Mouse (Mus musculus) CH12.LX (cell line): ENCODE measurements around the gene Slc25a10. TPM values are rescaled to one million over a fixed set of nuclear protein-coding genes. Genes with fewer than 3 reads are reported as not detected.
A peak's percentile ranks its signal among the peaks of the same experiment; 100 is the strongest.

ENCODE experiments used
- DNase-seq: peaks from one replicate; pipeline ENCODE4 v3.0.0-alpha.2; 2013; ENCODE audit errors: extremely low read depth
- H3K27ac ChIP-seq: 2 replicates; pipeline ENCODE4 v1.5.1; 2012; ENCODE audit warnings: low read depth, mild to moderate bottlenecking, control low read depth, moderate library complexity; ENCODE audit not compliant: insufficient read depth
- H3K27me3 ChIP-seq: replicated peaks from 2 replicates; pipeline ENCODE3; 2012; ENCODE audit warnings: inconsistent platforms
- H3K36me3 ChIP-seq, 2 experiments: replicated peaks in 1 of 2; 2 replicates each; pipeline versions ENCODE3 to v1.6.1; 2012; ENCODE audit warnings: inconsistent platforms in 1 of 2, low read length in 1 of 2, mild to moderate bottlenecking in 1 of 2, mixed read lengths in 1 of 2, moderate library complexity in 1 of 2; ENCODE audit not compliant: control insufficient read depth in 1 of 2, insufficient read depth in 1 of 2
- H3K4me1 ChIP-seq, 2 experiments: 2 replicates each; pipeline ENCODE4 v1.6.1; 2012; ENCODE audit warnings: inconsistent platforms in 1 of 2, moderate library complexity in 1 of 2; ENCODE audit not compliant: insufficient read depth in 2 of 2, control insufficient read depth in 1 of 2
- H3K4me2 ChIP-seq: 2 replicates; pipeline ENCODE4 v1.6.1; 2012; ENCODE audit warnings: low read depth, mild to moderate bottlenecking, control low read depth; ENCODE audit not compliant: poor library complexity, insufficient read depth, severe bottlenecking
- H3K4me3 ChIP-seq, 3 experiments: fragments of 150-350 bp in 1 of 3; sonication (generic) in 1 of 3; replicated peaks in 1 of 3; 2 replicates each; pipeline versions ENCODE3 to v1.5.1; 2011 to 2012; ENCODE audit warnings: low read depth in 2 of 3, low read length in 2 of 3, mild to moderate bottlenecking in 2 of 3, moderate library complexity in 2 of 3, control low read depth in 1 of 3, improper control_type of control experiment in 1 of 3, inconsistent platforms in 1 of 3, mixed read lengths in 1 of 3; ENCODE audit not compliant: poor library complexity in 1 of 3
- H3K79me2 ChIP-seq: replicated peaks from 2 replicates; pipeline ENCODE4 v1.6.1; 2012; ENCODE audit warnings: mild to moderate bottlenecking, moderate library complexity; ENCODE audit not compliant: control insufficient read depth, poor library complexity, insufficient read depth, severe bottlenecking; ENCODE audit errors: extremely low read depth
- H3K9ac ChIP-seq: 2 replicates; pipeline ENCODE4 v1.6.1; 2012; ENCODE audit warnings: low read depth, mild to moderate bottlenecking, control low read depth, moderate library complexity; ENCODE audit not compliant: insufficient read depth
- H3K9me3 ChIP-seq: replicated peaks from 2 replicates; pipeline ENCODE3; 2012; ENCODE audit warnings: low read length, inconsistent platforms, mixed read lengths
- E2F4 ChIP-seq: IDR thresholded peaks from 2 replicates; pipeline ENCODE4 v1.6.1; 2011; ENCODE audit warnings: low read depth, low read length, improper control_type of control experiment; ENCODE audit not compliant: insufficient replicate concordance
- ELF1 ChIP-seq: IDR thresholded peaks from 2 replicates; pipeline ENCODE4 v1.6.1; 2014; ENCODE audit warnings: low read depth, mild to moderate bottlenecking, inconsistent platforms, low read length, improper control_type of control experiment
- EP300 ChIP-seq: IDR thresholded peaks from 2 replicates; pipeline ENCODE4 v1.6.1; 2011; ENCODE audit warnings: low read length, improper control_type of control experiment
- HCFC1 ChIP-seq: IDR thresholded peaks from 2 replicates; pipeline ENCODE4 v1.6.1; 2012; ENCODE audit warnings: low read depth, mild to moderate bottlenecking, inconsistent platforms, low read length, improper control_type of control experiment
- IRF4 ChIP-seq: IDR thresholded peaks from 2 replicates; pipeline ENCODE4 v1.6.1; 2014; ENCODE audit warnings: low read depth, mild to moderate bottlenecking, inconsistent platforms, low read length, improper control_type of control experiment
- JUN ChIP-seq: IDR thresholded peaks from 2 replicates; pipeline ENCODE4 v1.6.1; 2011; ENCODE audit warnings: low read depth, mild to moderate bottlenecking, low read length, improper control_type of control experiment, moderate library complexity; ENCODE audit not compliant: insufficient read depth
- JUND ChIP-seq: conservative IDR thresholded peaks from 2 replicates; pipeline ENCODE4 v1.6.1; 2011; ENCODE audit warnings: low read depth, low read length, improper control_type of control experiment
- MAZ ChIP-seq: IDR thresholded peaks from 2 replicates; pipeline ENCODE4 v1.6.1; 2012; ENCODE audit warnings: low read depth, mild to moderate bottlenecking, inconsistent platforms, low read length, improper control_type of control experiment, moderate library complexity
- MEF2A ChIP-seq: IDR thresholded peaks from 2 replicates; pipeline ENCODE4 v1.6.1; 2014; ENCODE audit warnings: low read depth, mild to moderate bottlenecking, inconsistent platforms, low read length, improper control_type of control experiment, borderline replicate concordance
- MYC ChIP-seq: IDR thresholded peaks from 2 replicates; pipeline ENCODE4 v1.6.1; 2011; ENCODE audit warnings: low read depth, mild to moderate bottlenecking, improper control_type of control experiment, low read length
- NRF1 ChIP-seq: IDR thresholded peaks from 2 replicates; pipeline ENCODE4 v1.6.1; 2014; ENCODE audit warnings: low read depth, mild to moderate bottlenecking, inconsistent platforms, low read length, improper control_type of control experiment, moderate library complexity
- POLR2A ChIP-seq: IDR thresholded peaks from 2 replicates; pipeline ENCODE4 v1.6.1; 2011; ENCODE audit warnings: low read depth, mild to moderate bottlenecking, improper control_type of control experiment, low read length
- POLR2AphosphoS2 ChIP-seq: IDR thresholded peaks from 2 replicates; pipeline ENCODE4 v1.6.1; 2011; ENCODE audit warnings: low read depth, low read length, improper control_type of control experiment
- SMC3 ChIP-seq: IDR thresholded peaks from 2 replicates; pipeline ENCODE4 v1.6.1; 2011; ENCODE audit warnings: low read depth, low read length, improper control_type of control experiment
- TBP ChIP-seq: conservative IDR thresholded peaks from 2 replicates; pipeline ENCODE4 v1.6.1; 2011; ENCODE audit warnings: low read depth, low read length, improper control_type of control experiment
- TCF12 ChIP-seq: IDR thresholded peaks from 2 replicates; pipeline ENCODE4 v1.6.1; 2014; ENCODE audit warnings: low read depth, mild to moderate bottlenecking, inconsistent platforms, low read length, improper control_type of control experiment
- UBTF ChIP-seq: IDR thresholded peaks from 2 replicates; pipeline ENCODE4 v1.6.1; 2012; ENCODE audit warnings: low read depth, mild to moderate bottlenecking, inconsistent platforms, low read length, improper control_type of control experiment, moderate library complexity
- USF1 ChIP-seq: IDR thresholded peaks from 2 replicates; pipeline ENCODE4 v1.6.1; 2014; ENCODE audit warnings: low read depth, mild to moderate bottlenecking, inconsistent platforms, low read length, improper control_type of control experiment
- ZKSCAN1 ChIP-seq: IDR thresholded peaks from 2 replicates; pipeline ENCODE4 v1.6.1; 2012; ENCODE audit warnings: low read depth, inconsistent platforms, low read length, improper control_type of control experiment, borderline replicate concordance
- ZNF384 ChIP-seq: IDR thresholded peaks from 2 replicates; pipeline ENCODE4 v1.6.1; 2012; ENCODE audit warnings: low read depth, low read length, improper control_type of control experiment, inconsistent platforms
- dilution Hi-C: fragments of 300-500 bp; cut with MboI; formaldehyde crosslinking; loops from 2 replicates; pipeline ENCODE4 v1.14.3; 2020; ENCODE audit warnings: low sequenced_read_pairs; ENCODE audit not compliant: extremely low pct_unique_long_range_greater_than_20kb, extremely low pct_ligation_motif_present
- in situ Hi-C: fragments of 300-500 bp; cut with MboI; formaldehyde crosslinking; loops from 3 replicates; pipeline ENCODE4 v1.14.3; 2019; ENCODE audit warnings: low sequenced_read_pairs, low pct_ligation_motif_present, low pct_unique_long_range_greater_than_20kb, mixed read lengths
- polyA plus RNA-seq: library from polyadenylated mRNA; unstranded; fragments of >175 nt; gene quantifications from 2 replicates; pipeline ENCODE4 v1.2.1, GENCODE M21; 2012; ENCODE audit warnings: low read depth; ENCODE audit not compliant: insufficient read length
- total RNA-seq, 2 experiments: library from RNA; depleted of rRNA; stranded (reverse); fragments of 300-350 nt in 1 of 2; fragments of >200 nt in 1 of 2; gene quantifications; 2 replicates each; pipeline ENCODE4 v1.2.3; 2012 to 2014

Gene Slc25a10
- total and polyA plus RNA-seq, 3 experiments = 32.9 to 45.9 (median 34.6) TPM

DNA sequence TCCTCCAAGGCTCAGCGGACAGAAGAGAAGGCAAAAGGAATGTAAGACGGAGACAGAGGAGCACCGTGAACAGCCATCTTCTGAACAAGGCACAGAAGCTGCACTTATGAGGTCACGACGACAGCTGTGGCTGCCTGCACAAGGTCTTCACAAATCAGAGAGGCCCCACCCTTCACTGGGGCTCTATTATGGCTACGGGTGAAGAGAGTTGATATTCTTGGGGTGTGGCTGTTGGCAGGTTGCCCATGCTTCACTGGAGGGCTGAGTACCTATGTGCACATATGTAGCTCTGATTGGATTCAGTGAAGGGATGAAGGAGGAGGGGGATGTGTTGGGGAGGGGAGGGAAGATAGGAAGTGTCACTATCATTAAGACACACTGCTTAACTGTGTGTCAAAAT is 26.9 kb downstream of the Slc25a10 start:
- DNase-seq = no peak
- Histone ChIP-seq H3K27me3 (no peaks in the 10 kb centered on the region), H3K4me3 (no peak overlapping the region), H3K9ac (no peak overlapping the region), H3K9me3 (peaks cover 6% of the 10 kb centered on the region), H3K4me2 (no peak overlapping the region), H3K4me1 (peaks cover 0 to 18% of the 10 kb centered on the region in 2 experiments; a peak in 2 of 4 replicates), H3K79me2 (no peaks in the 10 kb centered on the region), H3K27ac (no peak overlapping the region), H3K36me3 (no peaks in the 10 kb centered on the region)
- dilution Hi-C loops = no loop called here
- in situ Hi-C loops = no loop called here
- no peak for TF ChIP-seq JUND
- TF ChIP-seq POLR2AphosphoS2 = no peak
- no peak for TF ChIP-seq EP300
- no peak for TF ChIP-seq SMC3
- TF ChIP-seq NRF1 = no peak
- no peak for TF ChIP-seq JUN
- TF ChIP-seq USF1 = no peak
- no peak for TF ChIP-seq IRF4
- TF ChIP-seq MAZ = no peak
- no peak for TF ChIP-seq E2F4
- no peak for TF ChIP-seq MYC

GRCm38 (mm10) chr11:120519738-120520137 is 28.1 kb downstream of the Slc25a10 start:
- H3K79me2 ChIP-seq = no peaks in the 10 kb centered on the region
- peaks cover 6% of the 10 kb centered on the region for H3K9me3 ChIP-seq
- in situ Hi-C loops = loop anchor here (5.0 kb wide), 1 partner anchor 48 kb away; no protein-coding TSS in a partner anchor
- H3K4me2 ChIP-seq = peak overlapping the region; percentile 56; the same call in 1 of the 2 replicates
- H3K4me1 ChIP-seq = peaks cover 0 to 18% of the 10 kb centered on the region in 2 experiments; a peak in 2 of 4 replicates
- peak overlapping the region in 1 of 3 experiments; percentile 27 for H3K4me3 ChIP-seq
- TF ChIP-seq UBTF (no peak), JUN (peak; percentile 87), JUND (0 out of 2 replicates have a peak, but pooled peaks have one; percentile 47), ZNF384 (no peak), TBP (peak; percentile 79), MYC (no peak), TCF12 (peak; percentile 62; the same call in 1 of the 2 replicates), ZKSCAN1 (no peak), ELF1 (peak; percentile 80), IRF4 (no peak; the same call in 1 of the 2 replicates), MEF2A (peak; percentile 98), HCFC1 (peak; percentile 16; the same call in 1 of the 2 replicates), POLR2A (peak; percentile 79)
- no peaks in the 10 kb centered on the region for H3K27me3 ChIP-seq
- DNase-seq = no peak
- dilution Hi-C loops = no loop called here
- H3K27ac ChIP-seq = no peak overlapping the region
- H3K36me3 ChIP-seq = no peaks in the 10 kb centered on the region
- H3K9ac ChIP-seq = peak overlapping the region; percentile 39; the same call in 1 of the 2 replicates
